Mouse (Mus musculus) ES-Bruce4 (cell line): ENCODE measurements around the gene Prkn.

Source experiments
- CTCF ChIP-seq: IDR thresholded peaks from one replicate; pipeline ENCODE4 v1.8.1; 2011; ENCODE audit warnings: low read depth, low read length
- EP300 ChIP-seq: IDR thresholded peaks from 2 replicates; pipeline ENCODE4 v1.6.1; 2011; ENCODE audit warnings: low read depth, low read length; ENCODE audit not compliant: insufficient read depth
- POLR2A ChIP-seq: IDR thresholded peaks from one replicate; pipeline ENCODE4 v1.8.1; 2011; ENCODE audit warnings: low read length; ENCODE audit not compliant: insufficient read depth

- TF ChIP-seq POLR2A (no peak), CTCF (peak; percentile 99), EP300 (0 out of 2 replicates have a peak, but pooled peaks have one; percentile 56)
Measured at GRCm38 (mm10) chr17:12039188-12039587, 1199.0 kb downstream of the Prkn start.
